Mouse (Mus musculus): Measurements from ENCODE around the gene Chchd6.

Chchd6 gene

DNA sequence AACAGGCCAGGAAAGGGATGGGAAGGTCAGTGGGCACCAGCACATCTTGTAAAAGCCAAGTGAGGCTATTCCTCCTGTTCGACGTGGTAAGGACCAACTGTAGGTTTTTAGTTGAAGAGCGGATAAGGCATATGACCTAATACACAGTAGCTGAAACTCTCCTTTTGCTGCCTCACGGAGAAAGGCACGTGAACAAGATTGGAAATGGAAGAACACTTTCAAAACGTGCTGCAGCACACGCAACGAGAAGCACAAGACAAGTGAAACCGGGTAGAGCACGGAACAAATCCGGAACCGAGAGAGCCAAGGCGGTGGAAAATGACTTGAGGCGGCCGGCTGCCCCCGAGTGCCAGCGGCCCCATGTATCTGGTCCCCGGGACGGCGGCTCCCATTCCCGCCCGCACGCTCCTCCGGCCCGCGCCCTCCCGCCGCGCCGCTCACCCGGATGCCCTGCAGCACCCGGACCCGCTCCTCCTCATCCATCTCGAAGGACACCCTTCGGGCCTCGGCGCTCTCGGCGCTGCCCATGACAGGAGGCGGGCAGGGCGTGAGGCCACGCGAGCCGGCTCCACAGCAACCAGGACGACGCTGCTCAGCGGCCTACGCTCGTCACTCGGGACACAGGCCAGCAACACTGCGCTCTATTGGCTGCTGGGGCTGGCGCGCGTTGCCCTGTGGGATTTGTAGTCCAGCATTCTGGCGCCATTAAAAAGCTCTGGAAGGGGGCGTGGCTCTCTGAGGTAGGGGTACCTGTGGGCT, at the start of gene Chchd6:
Gene Chchd6 (minus strand): TSS at position 635 of the 759 bp plus-strand sequence.
- peak; percentile 96 to 98 for DNase-seq

DNA sequence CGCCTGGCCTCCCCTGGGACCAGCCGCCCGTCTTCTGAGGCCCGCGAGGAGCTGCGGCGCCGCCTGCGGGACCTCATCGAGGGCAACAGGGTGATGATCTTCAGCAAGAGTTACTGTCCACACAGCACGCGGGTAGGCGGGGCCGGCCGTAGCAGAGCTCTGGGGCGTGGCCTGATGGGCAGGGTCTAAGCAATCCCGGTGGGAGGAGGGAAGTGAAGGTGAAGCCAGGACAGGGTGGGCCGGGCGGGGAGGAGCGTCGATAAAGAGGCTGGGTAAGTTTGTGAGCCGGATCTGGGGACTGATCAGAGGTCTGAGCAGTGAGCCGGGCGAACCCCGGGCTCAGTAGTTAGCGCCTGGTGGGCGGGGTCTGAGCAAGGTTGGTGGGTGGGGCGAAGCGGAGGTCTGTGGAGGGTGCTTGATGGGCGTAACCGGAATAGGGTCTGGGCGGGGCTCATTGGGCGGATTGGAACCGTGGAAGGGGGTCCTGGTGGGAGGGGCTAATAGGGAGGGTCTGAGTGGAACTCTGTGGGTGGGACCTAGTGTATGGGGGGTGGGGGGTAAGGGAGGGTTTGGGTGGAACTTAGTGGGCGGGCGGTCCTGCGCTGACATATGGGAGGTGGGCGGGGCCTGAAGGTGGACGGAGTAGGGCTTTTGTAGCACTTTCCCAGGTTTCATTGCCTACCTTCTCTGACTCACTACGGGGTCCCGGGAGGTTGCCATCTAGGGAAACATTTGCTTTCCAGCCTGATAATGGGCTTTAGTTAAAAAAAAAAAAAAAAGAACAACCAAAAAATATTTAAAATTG, 49.0 kb upstream of the Chchd6 start:
- peak; percentile 73 to 85 for DNase-seq

DNA sequence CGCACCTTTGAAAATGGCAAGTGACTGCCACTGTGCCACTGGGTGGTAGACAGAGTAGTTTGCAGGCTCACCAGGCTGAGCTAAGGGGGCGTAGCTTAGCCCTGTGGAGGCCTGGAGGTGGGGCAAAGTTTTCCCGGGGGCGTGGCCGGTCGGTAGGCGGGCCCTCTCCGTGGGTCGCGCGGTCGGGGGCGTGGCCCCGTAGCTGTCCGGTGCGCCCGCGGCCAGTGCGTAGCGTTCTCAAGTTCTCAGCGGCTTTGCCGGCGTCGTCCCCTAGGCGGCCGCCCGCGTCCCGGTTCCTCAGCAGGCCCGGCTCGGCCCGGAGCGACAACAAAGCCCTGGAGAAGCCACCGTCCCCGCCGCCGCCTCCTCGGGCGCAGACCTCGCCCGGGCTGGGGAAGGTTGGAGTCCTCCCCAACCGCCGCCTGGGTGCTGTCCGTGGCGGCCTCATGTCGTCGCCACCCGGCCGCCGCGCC, 48.4 kb upstream of the Chchd6 start, which contains the start of gene Txnrd3:
Gene Txnrd3 (plus strand): TSS at position 191 of the 473 bp plus-strand sequence.
- DNase-seq, result peak; percentile 83 to 84

DNA sequence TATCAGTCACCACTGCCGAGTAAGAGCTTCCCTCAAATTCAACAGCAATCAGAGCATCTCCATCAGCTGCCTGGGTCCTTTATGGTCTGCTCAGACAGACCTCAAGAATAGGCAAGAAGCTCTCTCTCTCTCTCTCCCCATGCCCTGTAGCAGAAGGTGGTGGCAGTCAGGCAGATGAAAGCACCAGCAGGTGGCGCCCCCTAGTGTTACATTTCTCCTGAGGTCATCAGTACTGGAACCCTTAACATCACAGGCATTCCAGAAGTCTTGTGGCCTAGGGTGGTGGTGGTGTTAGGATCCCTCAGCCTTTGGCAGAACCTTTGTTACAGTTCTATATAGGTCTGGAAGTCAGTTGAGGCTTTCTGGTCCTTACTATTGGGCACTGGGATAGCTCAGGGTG, 43.6 kb upstream of the Chchd6 start:
- DNase-seq, result peak; percentile 36 to 56

DNA sequence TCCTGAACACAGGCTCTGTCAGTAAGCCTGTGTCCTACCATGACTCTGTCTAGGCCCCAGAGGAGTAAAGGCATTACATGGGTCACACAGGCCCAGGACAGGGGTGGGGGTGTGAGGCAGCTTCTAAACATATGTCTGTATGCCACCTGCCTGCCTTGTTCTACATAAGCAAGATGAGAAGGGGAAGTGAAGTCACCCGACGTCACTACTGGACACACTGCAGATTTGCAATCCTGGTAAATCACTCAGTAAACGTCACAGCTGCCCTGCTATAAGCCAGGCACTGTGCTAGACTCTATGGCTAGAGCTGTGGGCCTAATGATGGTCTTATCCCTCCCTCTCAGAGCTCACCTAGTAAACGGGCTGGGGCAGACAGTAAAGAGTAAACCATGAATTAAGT, 42.5 kb upstream of the Chchd6 start:
- DNase-seq, result no peak

DNA sequence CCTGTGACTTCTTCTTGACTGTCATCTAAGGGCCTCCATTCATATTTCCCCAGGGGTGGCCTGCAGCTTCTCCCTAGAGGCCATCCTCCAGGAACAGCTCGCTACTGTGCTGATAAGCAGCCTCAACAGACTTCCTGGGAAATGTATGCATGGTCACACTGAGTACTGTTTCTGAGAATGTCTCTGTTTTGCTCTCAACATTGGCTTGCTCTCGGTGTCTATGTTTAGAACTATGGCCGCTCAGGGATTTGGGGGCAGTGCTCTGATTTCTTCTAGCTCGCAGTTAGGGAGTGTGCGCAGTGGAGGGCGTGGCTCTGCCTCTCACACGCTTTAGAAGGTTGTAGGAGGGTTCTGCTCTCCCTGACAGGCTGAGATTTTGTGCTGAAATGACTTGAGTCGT, 38.9 kb upstream of the Chchd6 start:
- no peak for DNase-seq

DNA sequence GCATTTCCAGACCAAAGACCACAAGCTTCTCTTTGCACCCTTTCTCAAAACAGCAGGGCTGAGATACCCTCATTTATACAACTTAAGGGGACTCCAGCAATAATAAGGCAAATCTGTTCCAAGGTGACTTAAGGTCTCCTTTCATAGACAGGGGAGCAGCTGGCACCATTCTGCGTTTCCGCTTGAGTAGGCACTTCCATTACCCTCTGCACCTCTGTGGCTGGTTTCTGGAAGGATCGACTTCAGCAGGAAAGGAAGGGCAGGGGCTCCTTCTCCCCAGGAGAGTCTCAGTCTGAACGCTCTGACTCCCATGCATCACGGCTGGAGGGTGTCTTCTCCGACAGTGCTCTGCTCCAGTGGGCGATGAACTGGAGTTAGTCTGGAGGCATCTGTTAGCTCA, 37.7 kb upstream of the Chchd6 start:
- no peak for DNase-seq

DNA sequence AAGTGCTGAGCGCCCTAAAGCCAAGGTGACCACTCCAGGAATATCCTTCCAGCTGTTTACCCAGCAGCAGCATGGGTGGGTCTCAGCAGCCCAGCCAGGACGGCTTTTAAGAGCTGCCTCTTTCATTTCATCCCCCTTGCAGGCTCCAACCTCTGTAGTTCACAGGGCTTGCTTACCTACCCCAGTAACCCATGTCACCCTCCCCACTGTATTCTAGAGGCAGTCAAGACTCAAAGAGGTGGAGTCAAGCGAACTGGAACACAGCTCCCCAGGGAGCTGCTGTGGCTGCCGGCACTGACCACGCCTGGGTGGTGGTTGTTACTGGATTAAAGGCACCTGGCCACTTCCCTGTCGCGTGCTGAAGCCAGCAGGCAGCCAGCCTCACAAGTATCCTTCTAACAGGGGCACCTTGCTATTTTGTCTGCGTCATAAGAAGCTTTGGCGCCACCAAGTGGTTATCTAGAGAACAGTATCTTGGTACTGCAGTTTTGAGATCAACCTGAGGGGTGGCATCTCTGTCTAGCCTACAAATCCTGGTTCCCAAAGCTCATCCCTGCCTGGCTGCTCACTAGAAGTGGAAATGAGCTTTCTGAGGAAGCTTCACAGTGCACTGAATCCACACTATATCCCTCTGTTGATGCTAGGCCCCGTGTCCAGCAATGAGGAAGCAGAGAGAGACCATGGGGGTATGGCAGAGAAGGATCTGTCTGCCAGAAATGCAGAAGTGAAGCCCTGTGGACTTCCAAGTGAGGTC, 36.5 kb upstream of the Chchd6 start:
- DNase-seq, result peak; percentile 83 to 86

DNA sequence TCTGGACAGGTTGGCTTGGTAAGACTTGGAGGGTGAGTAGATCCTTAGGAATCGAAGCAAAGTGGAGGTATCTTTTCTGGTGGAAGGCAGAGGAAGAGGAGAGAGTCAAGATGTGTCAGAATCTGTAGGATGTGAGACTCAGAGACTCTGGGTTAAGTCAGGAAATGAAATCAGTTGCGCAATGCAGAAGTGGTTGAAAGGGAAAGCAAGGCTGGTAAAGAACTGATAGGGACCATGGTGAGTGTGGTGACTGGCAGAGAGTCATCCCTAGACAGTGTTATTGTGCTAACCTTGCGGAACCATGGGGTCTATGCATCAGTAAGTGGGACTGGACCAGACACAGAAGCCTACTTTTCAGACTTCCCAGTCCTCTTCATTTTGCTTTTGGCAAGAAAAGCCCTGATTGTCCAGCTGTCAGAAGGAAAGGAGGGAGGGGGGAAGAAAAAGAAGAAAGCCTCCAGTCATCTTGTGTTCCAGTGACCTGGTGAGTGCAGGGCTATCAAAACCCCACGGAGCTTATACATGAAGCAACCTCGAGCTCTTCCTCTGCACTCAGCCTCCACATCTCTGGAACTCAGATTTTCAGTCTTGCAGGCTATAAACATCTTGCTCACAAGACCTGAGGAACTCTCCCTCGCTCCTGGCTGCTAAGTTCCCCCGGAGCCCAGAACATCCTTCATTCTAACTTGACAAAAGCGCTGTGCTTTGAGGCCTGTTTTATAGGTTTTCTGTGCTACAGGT, 32.8 kb upstream of the Chchd6 start:
- no peak for DNase-seq

DNA sequence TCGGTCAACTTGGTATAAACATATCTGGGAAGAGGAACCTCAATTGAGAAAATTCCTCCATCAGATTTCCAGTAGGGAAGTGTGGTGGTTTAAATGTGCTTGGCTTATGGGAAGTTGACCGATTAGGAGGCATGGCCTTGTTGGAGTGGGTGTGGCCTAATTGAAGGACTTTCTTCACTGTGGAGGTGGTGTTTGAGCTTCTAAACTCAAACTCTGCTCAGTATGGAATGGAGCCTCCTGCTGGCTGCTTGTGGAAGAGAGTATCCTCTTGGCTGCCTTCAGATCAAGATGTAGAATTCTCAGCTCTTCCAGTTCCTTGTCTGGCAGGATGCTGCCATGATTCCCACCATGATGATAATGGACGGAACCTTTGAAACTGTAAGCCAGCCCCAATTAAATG, 27.2 kb upstream of the Chchd6 start:
- DNase-seq, result no peak

DNA sequence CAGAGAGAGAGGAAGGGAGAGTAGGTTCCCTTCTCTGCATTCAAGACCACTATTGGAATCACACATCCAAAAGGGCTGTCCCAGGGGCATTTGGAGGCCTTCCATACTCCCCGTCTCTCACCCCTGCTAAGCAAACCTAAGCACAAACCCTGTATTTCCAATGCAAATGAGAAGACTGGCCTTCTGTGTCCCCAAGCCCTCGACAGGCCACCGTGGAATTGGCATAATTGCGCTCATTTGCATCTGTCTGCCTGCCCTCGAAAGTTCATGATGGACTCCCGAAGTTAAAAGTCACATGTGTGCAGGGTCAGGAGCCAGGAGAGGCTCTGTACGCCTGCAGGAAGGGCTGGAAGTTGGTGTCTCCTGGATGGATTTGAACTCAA, 19.9 kb upstream of the Chchd6 start:
- no peak for DNase-seq

DNA sequence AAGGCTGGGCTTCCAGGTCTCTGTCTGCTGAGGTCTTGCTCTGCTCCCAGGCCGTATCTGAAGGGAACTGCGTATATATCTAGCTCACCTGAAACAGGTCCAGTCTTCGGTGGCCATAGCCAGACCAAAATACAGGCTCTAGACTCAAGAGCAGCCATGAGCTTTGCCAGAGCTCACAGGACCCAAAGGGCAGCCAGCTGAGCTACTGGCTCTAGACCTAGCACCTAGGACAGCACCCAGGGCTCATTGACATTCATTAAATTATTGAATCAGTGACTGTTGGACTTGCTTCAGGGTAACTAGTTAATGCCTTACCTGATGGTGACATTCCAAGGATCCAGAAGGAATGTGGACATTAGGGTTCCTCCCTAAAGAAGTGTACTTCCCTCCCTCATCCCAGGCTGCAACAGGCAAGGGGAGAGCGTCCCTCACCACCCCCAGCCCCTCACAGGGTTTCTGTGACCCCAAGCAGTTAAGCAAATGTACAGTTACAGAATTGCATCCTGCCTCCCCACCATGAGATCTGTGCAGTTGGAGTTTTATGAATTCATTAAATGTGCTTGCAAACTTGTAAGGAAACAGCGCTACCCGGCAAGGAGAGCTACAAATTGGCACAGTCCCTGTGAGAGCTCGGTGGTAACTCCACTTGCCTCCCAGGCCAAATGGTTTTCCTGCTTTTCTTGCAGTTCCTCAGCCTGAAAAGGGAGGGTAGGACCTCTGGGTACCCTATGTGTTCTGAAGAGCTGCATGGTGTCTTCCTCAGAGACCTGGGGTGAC, 19.3 kb upstream of the Chchd6 start:
- DNase-seq, result no peak

DNA sequence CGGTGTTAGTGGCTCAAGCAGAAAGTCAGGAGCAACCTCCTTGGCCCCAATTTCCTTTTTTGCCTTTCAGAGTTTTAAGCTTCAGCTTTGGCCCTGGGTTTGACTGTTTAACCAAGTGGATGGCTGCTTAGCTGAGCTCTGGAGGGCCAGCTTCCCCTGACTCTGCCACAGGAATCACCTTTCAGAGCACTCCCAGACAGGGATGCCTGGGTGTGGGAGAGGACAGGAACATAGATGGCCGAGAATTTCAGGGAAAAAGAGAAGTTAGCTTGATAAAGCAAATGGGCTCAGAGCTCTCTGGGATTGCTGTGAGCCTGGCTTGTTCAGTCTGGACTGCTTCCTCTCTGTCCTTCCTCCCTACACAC, 18.6 kb upstream of the Chchd6 start:
- no peak for DNase-seq

DNA sequence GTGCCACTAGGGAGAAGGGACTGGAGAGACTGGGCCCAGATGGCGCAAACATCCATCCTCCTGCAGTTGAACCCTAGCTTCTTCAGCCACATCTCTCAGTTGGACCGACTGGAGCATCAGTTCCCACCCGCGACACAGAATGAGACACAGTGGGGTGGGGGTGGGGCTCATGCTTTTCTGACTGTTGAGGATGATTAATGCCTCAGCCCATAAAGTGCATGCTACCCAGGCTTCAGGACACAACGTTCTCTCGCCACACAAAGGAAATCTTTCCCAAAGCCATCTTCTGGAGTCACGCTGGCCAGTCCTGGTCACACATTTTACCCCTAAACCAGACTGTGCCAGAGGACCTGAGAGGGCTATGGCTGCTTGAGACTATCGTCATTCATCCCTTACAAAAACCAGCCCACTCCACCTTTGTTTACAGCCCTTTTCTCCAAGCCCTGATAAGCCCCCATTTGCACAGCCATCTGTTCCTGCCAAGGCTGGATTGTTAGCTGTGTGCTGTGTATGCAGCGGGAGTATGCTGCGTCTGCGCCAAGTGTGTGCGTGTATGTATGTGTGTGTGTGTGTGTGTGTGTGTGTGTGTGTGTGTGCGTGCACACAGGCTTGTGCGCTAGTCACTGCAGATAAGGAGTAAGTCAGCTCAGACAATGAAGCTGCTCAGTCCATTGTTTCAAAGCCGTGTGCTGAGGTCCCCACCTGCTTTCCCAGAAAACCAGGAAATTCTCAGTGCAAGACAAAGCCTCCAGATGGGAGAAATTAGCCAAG, 18.1 kb upstream of the Chchd6 start:
- no peak for DNase-seq

DNA sequence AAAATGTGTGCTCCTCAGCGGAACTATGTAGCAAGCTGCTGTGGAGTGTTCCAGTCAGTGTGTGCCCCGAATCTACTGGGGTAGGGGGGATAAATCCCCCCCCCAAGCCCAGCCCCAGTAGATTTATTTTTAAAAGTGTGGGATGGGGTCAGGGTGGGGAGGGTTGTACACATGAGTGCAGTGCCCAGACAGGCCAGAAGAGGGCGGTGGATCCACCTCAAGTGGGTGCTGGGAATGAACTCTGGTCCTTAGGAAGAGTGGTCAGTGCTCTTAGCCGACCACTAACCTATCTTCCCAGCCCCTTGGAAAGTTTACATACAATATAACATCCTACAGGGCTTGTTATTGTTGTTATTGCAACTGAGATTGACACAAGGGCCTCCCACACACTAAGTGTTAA, 12.5 kb upstream of the Chchd6 start:
- DNase-seq, result no peak

DNA sequence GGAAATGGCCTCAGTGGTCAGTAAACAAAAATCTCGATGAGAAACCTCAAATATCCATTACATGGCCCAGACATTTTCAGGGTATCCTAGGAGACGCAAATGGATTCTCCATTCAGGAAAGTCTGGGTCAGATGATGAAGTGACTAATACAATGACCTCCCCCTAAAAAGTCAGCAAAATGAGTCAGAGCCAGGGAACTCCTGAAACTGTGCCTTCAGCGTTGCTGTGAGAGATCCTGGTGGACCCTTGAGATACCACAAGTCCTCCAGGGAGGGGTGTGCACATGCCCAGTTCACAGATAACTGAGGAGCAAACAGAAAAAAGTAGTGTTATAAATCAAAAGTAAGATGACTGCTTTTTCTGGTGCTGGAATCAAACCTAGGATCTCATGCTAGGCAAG, 10.6 kb upstream of the Chchd6 start:
- DNase-seq, result no peak

DNA sequence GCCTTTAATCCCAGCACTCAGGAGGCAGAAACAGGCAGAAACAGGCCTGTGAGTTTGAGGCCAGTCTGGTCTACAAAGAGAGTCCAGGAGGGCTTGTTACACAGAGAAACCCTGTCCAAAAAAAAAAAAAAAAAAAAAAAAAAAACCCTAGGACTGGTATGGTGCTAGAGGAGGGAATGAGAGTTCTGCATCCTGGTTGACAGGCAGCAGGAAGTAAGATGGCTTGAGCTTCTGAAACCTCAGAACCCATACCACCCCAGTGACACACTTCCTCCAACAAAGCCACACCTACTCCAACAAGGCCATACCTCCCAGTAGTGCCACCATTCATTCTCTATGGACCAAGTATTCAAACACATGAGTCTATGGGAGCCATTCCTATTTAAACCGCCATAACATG, 1.1 kb upstream of the Chchd6 start:
- no peak for DNase-seq

DNA sequence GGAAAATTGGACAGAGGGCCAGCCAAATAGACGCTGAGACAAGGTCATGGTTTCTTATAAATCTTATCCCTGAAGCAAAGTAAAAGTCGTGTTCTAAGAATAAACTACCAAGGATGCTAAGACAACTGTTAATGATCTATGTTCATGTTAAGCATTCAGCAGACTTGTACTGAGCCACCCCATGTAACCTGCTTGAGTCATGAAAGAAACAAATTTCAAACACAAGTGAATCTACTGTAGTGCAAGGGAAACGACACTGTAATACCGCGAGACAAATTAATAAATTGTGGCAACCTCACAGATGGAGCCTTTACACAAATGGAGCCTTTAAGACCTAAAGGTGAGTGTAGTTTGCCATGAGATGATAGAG, 310 bp upstream of the Chchd6 start:
- no peak for DNase-seq

DNA sequence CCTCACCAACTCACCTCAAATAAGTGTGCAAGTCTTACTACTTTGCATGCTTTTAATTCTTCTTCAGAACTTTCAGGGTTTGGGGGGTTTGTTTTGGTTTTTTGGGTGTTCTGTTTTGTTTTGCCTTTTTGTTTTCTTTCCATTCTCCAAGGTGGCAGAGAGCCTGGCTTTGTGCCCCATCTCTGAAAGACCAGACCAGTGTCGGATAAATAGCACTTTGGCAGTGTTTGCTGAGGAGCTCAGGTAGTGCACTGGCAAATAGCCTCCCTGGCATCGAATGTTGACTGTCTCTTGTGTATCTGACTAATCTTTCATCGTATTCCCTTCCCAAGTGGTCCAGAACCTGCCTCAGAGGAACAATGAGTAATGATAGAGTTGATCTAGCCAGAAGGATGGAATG, 3.4 kb downstream of the Chchd6 start:
- no peak for DNase-seq

DNA sequence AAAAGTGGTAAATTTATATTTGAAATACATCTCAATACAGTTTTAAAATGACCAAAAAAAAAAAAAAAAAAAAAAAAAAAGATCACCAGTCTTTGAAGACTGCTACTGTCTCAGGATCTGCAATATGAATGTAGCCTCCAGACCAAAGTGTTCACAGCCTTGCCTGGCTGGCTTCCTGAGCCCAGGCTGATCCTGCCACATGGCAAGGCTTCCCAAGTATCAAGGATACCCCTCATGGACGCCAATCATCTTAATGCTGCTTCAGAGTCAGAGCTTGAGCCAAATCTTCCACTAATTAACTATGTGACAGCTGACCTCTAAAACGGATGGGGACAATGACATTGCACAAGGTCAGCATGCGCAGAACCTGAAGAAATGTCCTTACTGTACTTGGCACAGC, 3.9 kb downstream of the Chchd6 start:
- DNase-seq, result no peak

DNA sequence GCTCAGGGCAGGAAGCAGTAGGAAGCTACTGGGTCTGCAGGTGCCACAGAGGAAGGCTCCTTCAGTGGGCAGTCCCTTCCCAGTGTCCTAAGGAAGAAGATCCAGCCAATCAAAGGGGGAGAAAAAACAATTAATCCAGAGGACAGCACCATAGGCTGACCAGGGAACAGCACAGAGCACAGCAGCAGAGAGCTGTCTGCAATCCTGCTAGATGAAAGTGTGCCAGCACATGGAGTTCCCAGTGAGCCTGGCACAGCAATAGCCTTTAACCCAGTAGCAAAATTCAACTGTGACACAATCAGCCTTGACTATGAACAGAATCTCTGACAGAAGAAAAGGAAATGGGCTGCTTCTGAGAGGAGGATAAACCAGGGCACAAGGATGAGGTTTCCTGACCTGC, 9.8 kb downstream of the Chchd6 start:
- no peak for DNase-seq
